In genomic region chr10:88780716-88781115, GRCm38 (mm10) we compare ENCODE assay signal across 26 mouse cellular contexts. TPM values are rescaled to one million over a fixed set of nuclear protein-coding genes. Genes with fewer than 3 reads are reported as not detected.
A peak's percentile ranks its signal among the peaks of the same experiment; 100 is the strongest.
DNase-seq lines count a peak whose midpoint lies in the region; ATAC-seq lines count a peak whose summit lies in the region.
"Had no signal": no experiment of that assay in that cellular context is flagged by ENCODE, and none has a peak within 500 bp of the region (broad histone marks: within the 10 kb centered on the region; RNA-seq: fewer than 3 reads in every experiment).

No protein-coding gene starts in this region.

- no peaks in the 10 kb centered on the region for H3K4me1 ChIP-seq in midbrain, embryonic 16.5 days (ENCODE audit: control insufficient read depth, insufficient read depth, low read length)
- H3K4me1 ChIP-seq: embryonic facial prominence, embryonic 13.5 days; embryonic facial prominence, embryonic 15.5 days; forebrain, embryonic 10.5 days; forebrain, embryonic 12.5 days; forebrain, embryonic 15.5 days had no signal

- H3K4me3 ChIP-seq in midbrain, embryonic 16.5 days (ENCODE audit: low read depth, low read length) = no peak overlapping the region
- H3K4me3 ChIP-seq: embryonic facial prominence, embryonic 13.5 days; embryonic facial prominence, embryonic 15.5 days; erythroblast, embryonic 14.5 days; forebrain, embryonic 10.5 days; forebrain, embryonic 12.5 days; forebrain, embryonic 15.5 days had no signal

- no peak for DNase-seq in frontal cortex, postnatal 14 days (ENCODE audit: low spot score in 2 of 2)
- DNase-seq in right cerebral cortex, adult 18-20 months = peak; percentile 28
- DNase-seq in right cerebral cortex, postnatal 14 days = no peak
- peak; percentile 61 for DNase-seq in brain, adult 2 months (ENCODE audit: low read depth, low spot score)
- DNase-seq in spleen, postnatal 36 days (ENCODE audit: low spot score in 2 of 2) = no peak
- DNase-seq: adrenal gland, adult 8-10 months; adrenal gland, postnatal 14 days; adrenal gland, postnatal 36 days; cerebellum, adult 11 months; cerebellum, adult 18-20 months; cerebellum, adult 8-10 months; cerebellum, adult 9-11 months; cerebellum, postnatal 14 days; cerebellum, postnatal 36 days; embryo, embryonic 11 days; forebrain, postnatal 0 days had no signal

- peaks cover 13% of the 10 kb centered on the region for H3K36me3 ChIP-seq in midbrain, embryonic 16.5 days (ENCODE audit: control insufficient read depth, insufficient read depth, low read length)

- H3K27ac ChIP-seq in midbrain, embryonic 16.5 days (ENCODE audit: low read length) = no peak overlapping the region
- H3K27ac ChIP-seq: embryonic facial prominence, embryonic 13.5 days; embryonic facial prominence, embryonic 15.5 days; forebrain, embryonic 10.5 days; forebrain, embryonic 12.5 days; forebrain, embryonic 15.5 days had no signal

- 92% methylated on average over 4 of the region's 4 CpGs for WGBS in midbrain, embryonic 16.5 days

- no peaks in the 10 kb centered on the region for H3K27me3 ChIP-seq in midbrain, embryonic 16.5 days (ENCODE audit: control insufficient read depth, insufficient read depth, low read depth, low read length)
- H3K27me3 ChIP-seq: embryonic facial prominence, embryonic 13.5 days; embryonic facial prominence, embryonic 15.5 days; forebrain, embryonic 12.5 days; forebrain, embryonic 15.5 days; Patski had no signal

- H3K9ac ChIP-seq in midbrain, embryonic 16.5 days (ENCODE audit: low read depth, low read length) = no peak overlapping the region
- H3K9ac ChIP-seq: embryonic facial prominence, embryonic 13.5 days; embryonic facial prominence, embryonic 15.5 days; forebrain, embryonic 12.5 days; forebrain, embryonic 15.5 days; forebrain, postnatal 0 days had no signal

- H3K9me3 ChIP-seq in midbrain, embryonic 16.5 days (replicated peaks; ENCODE audit: control insufficient read depth, low read length, poor library complexity, severe bottlenecking) = no peaks in the 10 kb centered on the region
- H3K9me3 ChIP-seq: embryonic facial prominence, embryonic 13.5 days; embryonic facial prominence, embryonic 15.5 days; forebrain, embryonic 10.5 days; forebrain, embryonic 12.5 days; forebrain, embryonic 15.5 days had no signal

- no peak overlapping the region for H3K4me2 ChIP-seq in midbrain, embryonic 16.5 days (ENCODE audit: low read length)
- H3K4me2 ChIP-seq: embryonic facial prominence, embryonic 13.5 days; embryonic facial prominence, embryonic 15.5 days; forebrain, embryonic 12.5 days; forebrain, embryonic 15.5 days had no signal

- peak; percentile 84 for ATAC-seq in frontal cortex, adult (ENCODE audit: low TSS enrichment)
- ATAC-seq in midbrain, embryonic 16.5 days = no peak
- ATAC-seq: activated CD4-positive, CD25-positive, alpha-beta regulatory T cell, adult 4 months; forebrain, embryonic 15.5 days; forebrain, postnatal 0 days; Patski had no signal

RNA-seq across cellular contexts. Expression of gene Utp20, which starts 45.9 kb away (rescaled TPM):
- polyA plus RNA-seq in midbrain, embryonic 16.5 days (2015; fragmentation: Nextera tagmentation; extraction: Ambion mirVana) = 8.0 and 10.9 TPM in 2 replicates

RNA-seq across cellular contexts. Expression of gene Arl1, which starts 50.1 kb away (rescaled TPM):
- 159 and 165 TPM in 2 replicates for polyA plus RNA-seq in midbrain, embryonic 16.5 days (2015; fragmentation: Nextera tagmentation; extraction: Ambion mirVana)

Comparison
In these comparisons a context has a peak if more than half of its experiments do, and no peak if none do; other contexts are left out.
1. DNase-seq: peak in right cerebral cortex, adult 18-20 months (single experiment) and brain, adult 2 months (single experiment); none in frontal cortex, postnatal 14 days (0 of 2), right cerebral cortex, postnatal 14 days (single experiment) and spleen, postnatal 36 days (0 of 2).